Mouse (Mus musculus) G1E (cell line): ENCODE measurements around the gene Cxcl1. TPM values are rescaled to one million over a fixed set of nuclear protein-coding genes. Genes with fewer than 3 reads are reported as not detected.
A peak's percentile ranks its signal among the peaks of the same experiment; 100 is the strongest.

Experiments used
- ATAC-seq: 2 replicates; pipeline ENCODE4 v1.8.0; 2016; ENCODE audit warnings: mild to moderate bottlenecking; ENCODE audit not compliant: insufficient number of reproducible peaks, poor library complexity, low FRiP score, severe bottlenecking; ENCODE audit errors: extremely low read depth
- DNase-seq: peaks from one replicate; pipeline ENCODE4 v3.0.0; 2012; ENCODE audit warnings: low spot score
- H3K27me3 ChIP-seq: 2 replicates; pipeline ENCODE4 v1.6.1; 2012; ENCODE audit warnings: mild to moderate bottlenecking, low read length, inconsistent platforms; ENCODE audit not compliant: insufficient read depth
- H3K36me3 ChIP-seq: replicated peaks from 2 replicates; pipeline ENCODE3; 2012; ENCODE audit warnings: mild to moderate bottlenecking, inconsistent platforms
- H3K4me1 ChIP-seq: 2 replicates; pipeline ENCODE4 v1.6.1; 2012; ENCODE audit warnings: low read depth, low read length, inconsistent platforms, mixed read lengths; ENCODE audit not compliant: insufficient read depth
- H3K4me3 ChIP-seq: 2 replicates; pipeline ENCODE4 v1.5.1; 2012; ENCODE audit warnings: low read depth, mild to moderate bottlenecking, inconsistent platforms, low read length, moderate library complexity, mixed read lengths
- H3K9me3 ChIP-seq: replicated peaks from 2 replicates; pipeline ENCODE4 v1.6.1; 2012; ENCODE audit warnings: inconsistent platforms
- CTCF ChIP-seq: IDR thresholded peaks from 2 replicates; pipeline ENCODE4 v1.5.1; 2012; ENCODE audit warnings: low read depth, low read length, inconsistent platforms, mixed read lengths
- GATA1 ChIP-seq: IDR thresholded peaks from 2 replicates; pipeline ENCODE4 v1.6.1; 2012; ENCODE audit warnings: borderline replicate concordance, low read length, inconsistent platforms, mixed read lengths
- GATA2 ChIP-seq: IDR thresholded peaks from 2 replicates; pipeline ENCODE4 v1.6.1; 2012; ENCODE audit warnings: low read depth, low read length, inconsistent platforms, borderline replicate concordance
- POLR2AphosphoS5 ChIP-seq: IDR thresholded peaks from 2 replicates; pipeline ENCODE4 v1.6.1; 2012; ENCODE audit warnings: low read depth, low read length, inconsistent platforms; ENCODE audit not compliant: insufficient replicate concordance
- TAL1 ChIP-seq: conservative IDR thresholded peaks from 2 replicates; pipeline ENCODE4 v1.6.1; 2012; ENCODE audit warnings: low read depth, low read length, inconsistent platforms, mixed read lengths
- polyA plus RNA-seq: library from polyadenylated mRNA; stranded (reverse); fragments of >175 nt; gene quantifications from 2 replicates; pipeline ENCODE4 v1.2.3, GENCODE M21; 2012
- total RNA-seq, 2 experiments: library from RNA; stranded (forward) in 1 of 2; stranded (reverse) in 1 of 2; fragments of 200-1000 nt in 1 of 2; fragments of >200 nt in 1 of 2; fragmentation: Nextera tagmentation in 1 of 2; gene quantifications; 2 replicates each; pipeline ENCODE4 v1.2.3; 2014 to 2017

The Cxcl1 gene
- total and polyA plus RNA-seq, 3 experiments, result 0.82 TPM; not detected in 2

DNA sequence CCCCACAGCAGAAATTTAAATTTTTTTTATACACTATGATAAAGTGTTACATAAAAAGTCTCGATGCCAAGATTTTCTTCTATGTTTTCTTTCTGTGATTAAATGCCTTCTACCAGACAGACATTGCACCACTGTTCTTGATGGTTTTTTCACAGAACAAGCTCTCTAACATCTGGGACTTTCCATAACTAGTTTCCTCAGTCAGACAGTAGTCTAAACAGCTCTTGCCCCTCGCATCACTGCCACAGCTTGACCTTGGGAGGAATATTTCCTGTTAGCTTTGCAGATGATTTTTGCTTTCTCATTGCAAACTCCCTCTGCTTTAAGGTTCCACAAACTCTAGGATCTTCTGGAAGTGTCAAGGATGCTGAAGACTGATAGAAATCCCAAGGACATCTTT, 39.5 kb downstream of the Cxcl1 start:
- ATAC-seq (no peak), DNase-seq (no peak)
- peaks cover 2% of the 10 kb centered on the region; the same call in 1 of the 2 replicates for H3K9me3 ChIP-seq
- peaks cover 10% of the 10 kb centered on the region for H3K36me3 ChIP-seq
- no peaks in the 10 kb centered on the region for H3K27me3 ChIP-seq
- TF ChIP-seq GATA2, result no peak
- no peak for TF ChIP-seq CTCF
- peaks cover 6% of the 10 kb centered on the region for H3K4me1 ChIP-seq
- H3K4me3 ChIP-seq, result peak overlapping the region; percentile 73; the same call in 1 of the 2 replicates

- no peak for TF ChIP-seq TAL1
- TF ChIP-seq GATA2, result no peak
- no peak for TF ChIP-seq GATA1
- TF ChIP-seq CTCF, result no peak
- no peak for TF ChIP-seq POLR2AphosphoS5
- H3K36me3 ChIP-seq, result peaks cover 10% of the 10 kb centered on the region
- H3K4me1 ChIP-seq, result peaks cover 6% of the 10 kb centered on the region
- peak within 1 kb of the TSS; percentile 73 for H3K4me3 ChIP-seq
- no peaks in the 10 kb centered on the region for H3K27me3 ChIP-seq
- ATAC-seq, result peak; percentile 83
- peaks cover 2% of the 10 kb centered on the region; the same call in 1 of the 2 replicates for H3K9me3 ChIP-seq
- DNase-seq, result peak; percentile 63
These were observed 40.2 kb downstream of the Cxcl1 start, which contains the start of gene Mthfd2l for GRCm38 (mm10) chr5:90930971-90931851. TSS of gene Mthfd2l (plus strand) at chr5:90931117.

DNA sequence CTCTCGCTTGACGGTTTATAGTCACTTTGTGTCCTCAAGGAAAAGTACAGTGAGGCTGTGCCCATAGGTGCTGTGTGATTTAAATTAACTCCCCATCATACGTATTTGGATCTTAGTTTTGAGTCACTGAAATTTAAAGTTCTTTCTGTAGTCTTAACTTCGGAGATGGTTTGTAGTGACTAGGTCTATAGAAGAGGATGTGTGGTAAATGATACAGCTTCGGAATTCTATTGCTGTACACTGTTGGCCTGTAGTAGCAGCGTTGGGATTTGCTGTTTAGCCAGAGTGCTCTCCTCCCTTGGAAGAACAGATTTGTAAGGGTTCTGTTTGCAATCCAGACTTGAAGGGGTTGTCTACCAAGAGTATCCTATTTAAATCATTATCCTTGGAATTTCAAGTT, 40.9 kb downstream of the Cxcl1 start:
- no peaks in the 10 kb centered on the region for H3K27me3 ChIP-seq
- H3K4me3 ChIP-seq, result peak overlapping the region; percentile 73
- H3K9me3 ChIP-seq, result peaks cover 2% of the 10 kb centered on the region; the same call in 1 of the 2 replicates
- ATAC-seq (no peak), DNase-seq (no peak)
- H3K36me3 ChIP-seq, result peaks cover 12% of the 10 kb centered on the region
- H3K4me1 ChIP-seq, result peaks cover 6% of the 10 kb centered on the region
- TF ChIP-seq POLR2AphosphoS5 (no peak), TAL1 (no peak), CTCF (no peak), GATA2 (no peak)

DNA sequence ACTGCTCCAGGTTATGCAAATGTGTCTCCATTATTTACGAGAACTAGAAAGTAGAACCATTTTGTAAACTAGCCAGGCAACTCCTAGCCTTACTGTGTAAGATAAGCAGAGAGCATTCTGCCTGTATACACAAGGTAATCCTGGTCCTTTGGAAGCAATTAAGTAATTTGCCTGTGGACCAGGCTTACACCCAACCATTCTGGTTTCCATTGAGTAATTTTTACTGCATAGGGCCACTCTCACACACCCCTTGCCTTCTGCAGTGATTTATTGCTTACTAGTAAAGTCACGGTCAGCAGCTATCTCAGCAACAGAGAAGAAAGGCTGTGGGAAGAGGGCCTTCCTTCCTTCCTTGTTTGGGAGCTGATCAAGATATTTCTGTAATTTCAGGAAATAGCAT, 45.7 kb downstream of the Cxcl1 start:
- H3K4me3 ChIP-seq, result no peak overlapping the region
- DNase-seq (no peak), ATAC-seq (no peak)
- H3K27me3 ChIP-seq, result no peaks in the 10 kb centered on the region
- no peaks in the 10 kb centered on the region for H3K9me3 ChIP-seq
- H3K4me1 ChIP-seq, result peaks cover 6% of the 10 kb centered on the region
- peaks cover 12% of the 10 kb centered on the region for H3K36me3 ChIP-seq
- TF ChIP-seq POLR2AphosphoS5 (no peak), CTCF (no peak), GATA2 (no peak)

Other genes starting within 250 kb of the Cxcl1 start
- not detected in 2 replicates for gene Cxcl5, start 131.9 kb upstream of the Cxcl1 start, total RNA-seq (2014; fragmentation: Nextera tagmentation)
- not detected in 2 replicates for gene Cxcl5, start 131.9 kb upstream of the Cxcl1 start, total RNA-seq (2017)
- not detected in 2 replicates for gene Cxcl5, start 131.9 kb upstream of the Cxcl1 start, polyA plus RNA-seq
- gene Ppbp, start 122.7 kb upstream of the Cxcl1 start, total RNA-seq (2014; fragmentation: Nextera tagmentation), result 9.5 and 16.3 TPM in 2 replicates
- 1.2 and 1.4 TPM in 2 replicates for gene Ppbp, start 122.7 kb upstream of the Cxcl1 start, total RNA-seq (2017)
- 0.31 and 0.51 TPM in 2 replicates for gene Ppbp, start 122.7 kb upstream of the Cxcl1 start, polyA plus RNA-seq
- 73.3 and 84.5 TPM in 2 replicates for gene Pf4, start 118.8 kb upstream of the Cxcl1 start, total RNA-seq (2014; fragmentation: Nextera tagmentation)
- gene Pf4, start 118.8 kb upstream of the Cxcl1 start, total RNA-seq (2017), result 31.9 and 45.6 TPM in 2 replicates
- 2.9 and 6.8 TPM in 2 replicates for gene Pf4, start 118.8 kb upstream of the Cxcl1 start, polyA plus RNA-seq
- not detected in 2 replicates for gene Cxcl3, start 105.1 kb upstream of the Cxcl1 start, total RNA-seq (2014; fragmentation: Nextera tagmentation)
- gene Cxcl3, start 105.1 kb upstream of the Cxcl1 start, total RNA-seq (2017), result 0.06 and 0.16 TPM in 2 replicates
- gene Cxcl3, start 105.1 kb upstream of the Cxcl1 start, polyA plus RNA-seq, result 0.25 and 0.54 TPM in 2 replicates
- not detected in 2 replicates for gene Cxcl15, start 96.7 kb upstream of the Cxcl1 start, total RNA-seq (2014; fragmentation: Nextera tagmentation)
- 0.06 and 0.11 TPM in 2 replicates for gene Cxcl15, start 96.7 kb upstream of the Cxcl1 start, total RNA-seq (2017)
- gene Cxcl15, start 96.7 kb upstream of the Cxcl1 start, polyA plus RNA-seq, result not detected in 2 replicates
- gene Cxcl2, start 12.6 kb downstream of the Cxcl1 start, total RNA-seq (2014; fragmentation: Nextera tagmentation), result 0.90 and 1.7 TPM in 2 replicates
- 0.23 and 0.98 TPM in 2 replicates for gene Cxcl2, start 12.6 kb downstream of the Cxcl1 start, total RNA-seq (2017)
- not detected in 2 replicates for gene Cxcl2, start 12.6 kb downstream of the Cxcl1 start, polyA plus RNA-seq
- gene Mthfd2l, start 39.9 kb downstream of the Cxcl1 start, total RNA-seq (2014; fragmentation: Nextera tagmentation), result 6.6 and 12.9 TPM in 2 replicates
- gene Mthfd2l, start 39.9 kb downstream of the Cxcl1 start, total RNA-seq (2017), result 12.8 and 16.0 TPM in 2 replicates
- gene Mthfd2l, start 39.9 kb downstream of the Cxcl1 start, polyA plus RNA-seq, result 12.4 and 18.0 TPM in 2 replicates
- not detected in 2 replicates for gene Epgn, start 136.2 kb downstream of the Cxcl1 start, total RNA-seq (2014; fragmentation: Nextera tagmentation)
- 0.12 and 0.16 TPM in 2 replicates for gene Epgn, start 136.2 kb downstream of the Cxcl1 start, total RNA-seq (2017)
- not detected in 2 replicates for gene Epgn, start 136.2 kb downstream of the Cxcl1 start, polyA plus RNA-seq
- not detected in 2 replicates for gene Ereg, start 183.4 kb downstream of the Cxcl1 start, total RNA-seq (2014; fragmentation: Nextera tagmentation)
- 0.06 TPM in 1 of 2 replicates, not detected in the other for gene Ereg, start 183.4 kb downstream of the Cxcl1 start, total RNA-seq (2017)
- gene Ereg, start 183.4 kb downstream of the Cxcl1 start, polyA plus RNA-seq, result not detected in 2 replicates
- gene Areg, start 248.4 kb downstream of the Cxcl1 start, total RNA-seq (2014; fragmentation: Nextera tagmentation), result not detected in 2 replicates
- not detected in 2 replicates for gene Areg, start 248.4 kb downstream of the Cxcl1 start, total RNA-seq (2017)
- not detected in 2 replicates for gene Areg, start 248.4 kb downstream of the Cxcl1 start, polyA plus RNA-seq